Mouse (Mus musculus): Measurements from ENCODE around the gene Slk.

Slk gene

DNA sequence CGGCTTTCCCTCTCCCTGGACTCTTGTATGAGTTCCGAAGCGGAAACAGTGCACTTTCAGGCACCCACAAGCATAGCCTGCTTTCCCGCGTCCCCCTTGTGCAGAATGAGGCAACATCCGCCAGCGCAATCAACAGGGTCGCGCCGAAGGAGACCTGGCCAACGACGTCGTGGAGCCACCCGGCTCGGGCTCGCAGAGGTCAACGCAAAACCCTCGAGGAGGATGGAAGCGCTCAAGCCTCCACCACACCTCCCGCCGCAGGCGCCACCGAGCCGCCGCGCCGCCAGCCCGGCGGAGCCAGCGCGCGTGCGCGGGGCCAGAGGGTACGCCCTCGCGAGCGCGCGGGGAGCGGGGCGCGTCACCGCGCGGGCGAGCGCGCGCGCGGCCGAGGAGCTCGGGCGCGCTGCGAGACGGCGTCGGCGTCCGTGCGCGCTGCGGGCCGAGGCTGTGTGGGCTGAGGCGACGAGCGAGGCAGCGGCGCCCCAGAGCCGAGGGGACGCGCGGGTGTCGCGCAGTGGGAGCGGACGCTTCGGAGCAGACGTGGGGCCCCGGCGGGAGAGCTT, at the start of gene Slk:
TSS of gene Slk (plus strand) at position 454 of the 563 bp plus-strand sequence.
- DNase-seq (ENCODE audit: low spot score) = peak; percentile 87

DNA sequence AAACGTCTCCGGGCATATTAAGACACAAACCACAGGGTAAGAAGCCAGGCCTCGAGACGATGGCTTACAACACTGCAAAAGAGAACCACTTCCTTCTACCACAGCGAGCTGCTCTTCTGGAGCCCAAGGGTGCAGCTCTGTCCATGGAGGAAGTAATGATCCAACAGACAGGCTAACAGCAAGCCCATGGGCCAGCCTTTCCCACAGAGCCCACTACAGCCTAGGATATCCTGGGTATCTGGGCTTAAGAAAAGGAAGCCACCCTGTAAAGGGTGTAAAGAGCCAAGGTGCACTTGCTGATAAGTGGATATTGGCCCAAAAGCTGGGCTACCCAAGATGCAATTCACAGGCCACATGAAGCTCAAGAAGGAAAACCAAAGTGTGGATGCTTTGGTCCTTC, 48.2 kb upstream of the Slk start:
- no peak for DNase-seq (ENCODE audit: low spot score)

DNA sequence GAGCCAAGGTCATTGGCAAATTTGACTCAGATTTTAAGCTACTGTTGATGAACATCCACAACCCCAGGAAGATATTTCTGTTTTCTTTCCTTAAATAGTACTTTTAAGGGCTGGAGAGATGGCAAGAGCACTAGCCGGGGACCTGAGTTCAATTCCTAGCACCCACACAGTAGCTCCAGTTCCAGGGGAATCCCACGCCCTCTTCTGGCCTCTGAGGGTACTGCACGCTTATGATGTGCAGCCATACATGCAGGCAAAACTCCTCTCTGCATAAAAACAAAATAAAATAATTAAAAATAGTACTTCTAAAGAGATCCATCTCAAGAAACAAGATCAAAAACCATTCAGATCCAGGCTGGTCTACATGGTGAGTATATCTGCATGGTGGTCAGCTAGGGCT, 47.0 kb upstream of the Slk start:
- no peak for DNase-seq (ENCODE audit: low spot score)

DNA sequence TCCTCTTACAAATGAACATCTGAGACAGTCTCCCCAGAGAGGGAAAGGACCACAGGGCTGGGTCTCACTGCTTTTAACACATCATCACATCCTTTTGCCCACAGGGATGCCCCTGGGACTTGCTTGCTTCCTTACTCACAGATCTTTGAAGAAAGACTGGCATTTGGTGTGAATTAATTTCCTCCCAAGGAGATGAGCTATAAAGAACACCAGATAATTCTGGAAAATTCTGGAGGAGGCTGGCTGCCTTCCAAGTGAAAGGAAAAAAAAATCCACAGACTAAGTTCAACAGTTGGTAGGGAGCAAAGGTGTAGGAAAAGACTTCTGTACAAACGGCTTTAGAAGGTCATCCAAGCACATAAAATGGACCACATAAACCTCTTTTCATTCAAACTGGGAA, 45.3 kb upstream of the Slk start:
- DNase-seq (ENCODE audit: low spot score) = no peak

GRCm38 (mm10) chr19:47536521-47537299, 42.8 kb upstream of the Slk start:
- peak; percentile 99 for DNase-seq (ENCODE audit: low spot score)

GRCm38 (mm10) chr19:47537300-47537792, 42.1 kb upstream of the Slk start, which contains the start of gene Stn1:
Gene Stn1, minus strand, starts transcription at chr19:47537507.
- no peak for DNase-seq (ENCODE audit: low spot score)

DNA sequence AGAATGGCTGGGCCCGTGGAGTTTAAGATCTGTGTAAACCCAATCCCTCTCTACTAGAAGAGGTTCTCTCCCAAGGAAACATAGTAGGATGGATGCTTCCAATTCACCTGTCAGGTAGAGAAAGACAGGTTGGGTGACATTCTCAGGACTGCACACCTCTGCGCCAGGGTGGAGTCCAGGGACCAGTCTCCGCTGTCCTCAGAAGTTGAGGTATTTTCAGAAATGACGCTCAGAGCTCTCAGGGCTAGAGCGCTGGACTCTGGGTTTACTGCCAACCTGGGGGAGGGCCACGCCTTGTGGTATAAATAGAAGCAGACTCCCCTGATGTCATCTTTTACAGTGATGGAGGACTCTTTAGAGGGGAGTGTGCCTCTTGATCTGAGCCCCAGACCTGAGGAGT, 41.6 kb upstream of the Slk start:
- DNase-seq (ENCODE audit: low spot score) = no peak

DNA sequence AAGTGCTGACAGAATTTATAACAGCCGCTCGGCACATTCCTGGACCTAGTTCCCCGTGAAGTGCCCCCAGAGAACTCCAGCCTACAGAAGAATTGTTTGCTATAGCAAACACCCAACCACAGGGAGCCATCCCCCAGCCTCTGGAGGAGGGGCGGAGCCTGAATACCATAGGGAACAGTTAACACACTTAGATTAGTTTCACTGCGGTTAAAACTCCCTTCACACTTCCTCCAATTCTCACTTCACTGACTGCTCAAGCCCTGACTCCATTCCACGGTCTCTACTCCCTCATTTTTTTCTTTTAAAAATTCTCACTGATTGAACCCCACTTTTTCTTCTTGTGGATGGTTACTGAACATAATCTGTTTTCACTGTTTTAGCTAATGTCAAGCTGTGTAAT, 40.7 kb upstream of the Slk start:
- no peak for DNase-seq (ENCODE audit: low spot score)

DNA sequence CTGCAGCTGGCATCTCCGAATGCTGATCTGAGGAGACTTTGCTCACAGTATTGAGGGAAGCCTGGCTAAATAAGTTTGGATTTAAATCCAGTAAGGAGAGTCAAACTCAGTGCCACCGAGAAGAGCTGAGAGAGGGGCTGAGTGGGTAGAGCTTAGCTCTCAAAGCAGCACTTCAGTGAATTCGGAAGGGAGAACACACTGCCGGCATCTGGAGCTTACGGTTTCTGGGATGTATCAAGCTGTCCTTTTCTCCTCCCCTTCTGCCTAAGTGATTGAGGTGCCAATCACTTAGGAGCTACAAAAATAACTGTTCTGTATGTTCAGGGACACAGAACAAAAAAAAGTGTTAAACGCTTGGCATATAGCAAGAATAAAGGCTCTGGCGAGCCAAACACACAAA, 37.0 kb upstream of the Slk start:
- DNase-seq (ENCODE audit: low spot score) = no peak

GRCm38 (mm10) chr19:47545055-47545454, 34.4 kb upstream of the Slk start:
- DNase-seq (ENCODE audit: low spot score) = no peak

DNA sequence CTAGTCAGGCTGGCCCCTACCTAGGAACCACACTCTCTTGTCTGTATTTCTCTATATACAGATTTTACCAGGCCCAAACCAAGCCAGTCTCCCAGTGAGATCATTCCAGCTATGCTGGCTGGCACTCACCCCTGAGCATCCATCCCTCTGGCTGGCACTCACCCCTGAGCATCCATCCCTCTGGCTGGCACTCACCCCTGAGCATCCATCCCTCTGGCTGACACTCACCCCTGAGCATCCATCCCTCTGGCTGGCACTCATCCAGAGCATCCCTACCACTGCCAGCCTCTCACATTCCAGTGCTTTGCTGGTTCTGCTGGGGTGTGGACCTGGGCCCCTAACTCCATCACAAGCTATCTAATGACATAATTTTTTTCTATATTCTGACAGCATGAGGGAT, 34.0 kb upstream of the Slk start:
- no peak for DNase-seq (ENCODE audit: low spot score)

DNA sequence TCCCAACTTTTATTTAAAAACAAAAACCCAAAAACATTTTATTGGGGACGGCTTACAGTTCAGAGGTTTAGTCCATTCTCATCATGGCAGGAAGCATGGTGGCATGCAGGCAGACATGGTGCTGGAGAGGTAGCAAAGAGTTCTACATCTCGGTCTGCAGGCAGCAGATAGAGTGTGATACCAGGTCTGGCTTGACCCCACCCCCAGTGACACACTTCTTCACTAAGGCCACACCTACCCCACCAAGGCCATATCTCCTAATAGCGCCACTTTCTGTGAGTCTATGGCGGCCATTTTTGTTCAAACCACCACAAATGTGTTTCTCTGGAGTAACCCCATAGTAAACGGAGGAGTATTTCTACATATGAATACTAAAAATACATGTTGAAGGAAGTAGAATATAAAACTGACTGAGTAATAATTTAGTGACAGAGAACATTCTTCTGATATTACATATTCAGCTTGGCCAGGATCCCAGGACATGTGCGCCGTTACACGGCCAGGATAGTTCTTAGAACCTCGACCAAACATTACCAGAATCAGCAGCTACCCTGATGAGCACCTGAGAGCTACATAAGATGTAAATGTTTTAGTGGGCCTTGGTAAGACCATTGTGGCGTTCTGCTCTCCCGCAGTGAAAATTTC, 30.9 kb upstream of the Slk start:
- DNase-seq (ENCODE audit: low spot score) = no peak

GRCm38 (mm10) chr19:47549174-47549573, 30.3 kb upstream of the Slk start:
- no peak for DNase-seq (ENCODE audit: low spot score)

DNA sequence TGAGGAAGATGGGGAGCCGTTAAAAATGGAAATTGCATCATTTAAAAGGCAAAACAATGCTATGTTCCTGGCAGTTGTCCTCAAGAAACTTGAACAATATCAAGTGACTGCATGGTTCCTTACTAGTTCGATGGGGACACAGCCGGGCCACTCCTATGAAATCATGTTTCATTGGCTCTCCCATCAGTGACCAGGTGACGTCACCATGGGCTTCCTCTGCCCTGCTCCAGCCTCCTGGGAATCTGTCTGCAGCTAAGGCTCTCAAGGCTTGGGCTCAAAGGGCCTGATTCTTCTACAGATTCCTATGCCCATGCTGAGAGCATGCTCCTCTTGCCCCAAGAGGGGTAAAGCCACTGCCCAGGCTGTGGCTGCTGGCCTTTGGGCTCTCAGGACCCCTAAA, 29.9 kb upstream of the Slk start:
- no peak for DNase-seq (ENCODE audit: low spot score)

DNA sequence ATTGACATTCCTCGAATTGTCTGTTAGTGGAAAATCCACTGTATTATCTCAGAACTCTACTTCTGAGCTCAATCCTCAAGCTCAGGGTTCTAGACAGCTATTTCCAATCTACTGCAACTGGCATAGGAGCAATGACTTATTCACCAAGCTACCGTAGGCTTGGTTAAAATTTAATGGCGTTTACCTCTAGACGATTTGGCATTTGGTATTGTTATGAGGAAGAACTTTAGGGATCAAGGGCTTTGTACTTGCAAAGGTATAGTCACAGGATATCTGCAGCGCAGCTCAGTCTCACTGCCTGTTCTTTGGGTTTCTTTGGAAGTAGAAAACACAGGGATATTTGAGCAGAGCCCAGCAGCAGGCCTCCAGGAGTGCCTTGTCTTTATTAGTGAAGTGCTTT, 20.3 kb upstream of the Slk start:
- DNase-seq (ENCODE audit: low spot score) = no peak

GRCm38 (mm10) chr19:47559751-47560512, 19.5 kb upstream of the Slk start:
- no peak for DNase-seq (ENCODE audit: low spot score)

DNA sequence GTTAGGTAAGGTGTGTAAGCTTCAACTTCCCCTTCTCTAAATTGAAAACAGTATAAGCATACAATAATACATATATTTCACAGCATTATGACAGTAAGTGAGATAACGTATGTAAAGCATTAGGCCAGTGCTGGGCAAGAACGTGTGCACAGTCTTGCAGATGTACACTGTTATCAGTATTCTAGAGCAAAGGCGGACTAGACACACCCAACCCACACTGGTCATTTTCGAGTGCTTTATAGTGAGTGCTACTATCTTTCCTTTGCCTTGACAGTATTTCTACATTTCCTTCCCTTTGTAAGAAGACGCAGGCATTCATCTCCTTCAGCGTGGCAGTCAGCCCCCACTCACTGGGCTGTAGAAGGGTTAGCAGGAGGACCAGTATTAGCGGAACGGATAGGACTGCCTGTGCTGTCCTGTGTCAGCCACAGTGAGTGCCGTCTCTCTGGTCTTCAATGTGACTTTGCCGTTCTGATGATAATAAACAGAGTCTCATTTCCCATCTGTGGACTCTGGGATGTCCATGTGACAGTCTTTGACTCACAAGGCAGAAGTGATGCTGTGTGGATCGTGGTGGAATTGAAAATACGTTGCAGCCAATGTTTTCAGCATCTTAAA, 18.8 kb upstream of the Slk start:
- DNase-seq (ENCODE audit: low spot score) = no peak

- no peak for DNase-seq (ENCODE audit: low spot score)
These were observed 17.5 kb upstream of the Slk start for GRCm38 (mm10) chr19:47561996-47562441.

GRCm38 (mm10) chr19:47563715-47564114, 15.8 kb upstream of the Slk start:
- DNase-seq (ENCODE audit: low spot score) = no peak

- no peak for DNase-seq (ENCODE audit: low spot score)
These were observed 14.3 kb upstream of the Slk start for GRCm38 (mm10) chr19:47565031-47565654.

- DNase-seq (ENCODE audit: low spot score) = no peak
These were observed 13.5 kb upstream of the Slk start for GRCm38 (mm10) chr19:47565994-47566393.

All from retina, embryonic 14.5 days (tissue).